Mouse (Mus musculus): ENCODE measurements around the gene Tmem123. TPM values are rescaled to one million over a fixed set of nuclear protein-coding genes. Genes with fewer than 3 reads are reported as not detected.

Gene Tmem123
- total RNA-seq, 2 experiments from 2014 or later: 13.6 to 14.8 TPM

GRCm38 (mm10) chr9:7774538-7774937 lies 10.7 kb downstream of the Tmem123 start:
- no peak for DNase-seq (ENCODE audit: extremely low spot score in 1 of 2, low spot score in 1 of 2)

DNA sequence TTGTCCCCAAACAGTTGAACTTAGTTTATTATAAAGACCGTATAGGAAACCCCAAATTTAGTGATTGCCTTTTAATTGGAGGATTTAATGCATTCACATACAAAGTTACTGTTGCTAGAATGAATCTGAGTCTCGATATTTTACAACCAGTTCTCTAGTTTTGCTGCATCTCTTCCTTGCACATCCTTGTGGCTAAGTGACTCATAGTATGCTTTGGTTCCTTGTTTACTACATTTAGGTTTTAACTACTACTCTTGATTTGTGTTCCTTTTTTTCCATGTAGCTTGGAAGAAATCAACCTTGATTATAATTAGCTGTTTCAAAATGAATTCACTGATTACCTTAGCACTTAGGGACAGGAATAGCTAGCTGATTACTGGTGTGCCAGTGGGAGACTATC lies 11.2 kb downstream of the Tmem123 start:
- no peak for DNase-seq (ENCODE audit: extremely low spot score in 1 of 2, low spot score in 1 of 2)

DNA sequence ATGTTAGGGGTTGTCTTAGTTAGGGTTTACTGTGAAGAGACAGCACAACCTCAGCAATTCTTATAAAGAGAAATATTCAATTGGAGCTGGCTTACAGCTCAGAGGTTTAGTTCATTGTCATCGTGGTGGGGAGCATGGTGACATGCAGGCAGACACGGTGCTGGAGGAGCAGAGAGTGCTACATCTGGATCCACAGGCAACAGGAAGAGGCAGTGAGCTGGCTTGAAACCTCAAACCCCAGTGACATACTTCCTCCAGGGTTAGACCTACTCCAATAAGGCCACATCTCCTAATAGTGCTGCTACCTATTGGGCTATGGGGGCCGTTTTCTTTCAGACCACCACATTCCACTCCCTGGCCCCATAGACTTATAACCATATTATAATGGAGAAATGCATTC lies 12.1 kb downstream of the Tmem123 start:
- DNase-seq (ENCODE audit: extremely low spot score in 1 of 2, low spot score in 1 of 2): no peak

- no peak for DNase-seq (ENCODE audit: extremely low spot score in 1 of 2, low spot score in 1 of 2)
Observed at GRCm38 (mm10) chr9:7776940-7777339, 13.1 kb downstream of the Tmem123 start.

DNA sequence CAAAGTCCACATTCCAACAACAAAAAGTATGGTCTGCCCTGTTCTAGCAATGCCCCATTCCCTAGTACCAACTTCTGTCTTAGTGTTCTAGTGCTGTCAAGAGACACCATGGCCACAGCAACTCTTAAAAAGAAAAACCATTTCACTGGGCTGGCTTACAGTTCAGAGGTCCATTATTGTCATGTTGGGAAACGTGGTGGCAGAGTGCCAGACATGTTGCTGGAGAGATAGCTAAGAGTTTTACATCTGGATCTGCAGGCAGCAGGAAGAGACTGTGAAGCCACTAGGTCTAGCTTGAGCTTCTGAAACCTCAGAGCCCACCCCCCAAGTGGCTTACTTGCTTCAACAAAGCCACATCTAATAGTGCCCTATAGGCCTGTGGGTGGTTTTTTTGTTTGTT lies 13.8 kb downstream of the Tmem123 start:
- no peak for DNase-seq (ENCODE audit: extremely low spot score in 1 of 2, low spot score in 1 of 2)

DNA sequence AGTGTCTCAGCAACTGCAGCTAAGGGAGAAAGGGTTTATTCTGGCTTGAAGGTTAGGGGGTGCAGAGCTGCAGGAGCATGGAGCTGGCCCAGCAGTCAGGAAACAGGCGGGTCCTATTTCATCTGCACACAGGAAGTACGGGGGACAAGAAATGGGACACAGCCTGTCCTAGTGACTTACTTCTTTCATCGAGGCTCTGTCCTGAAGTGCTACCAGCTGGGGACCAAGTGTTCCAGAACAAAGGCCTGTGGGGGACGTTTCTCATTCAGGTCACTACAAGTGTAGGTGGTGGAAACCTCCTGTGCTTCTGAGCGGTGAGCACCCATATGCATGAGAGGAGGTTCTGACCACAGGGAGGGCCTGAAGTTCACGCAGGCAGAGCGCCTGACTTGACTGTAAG lies 14.9 kb downstream of the Tmem123 start:
- DNase-seq (ENCODE audit: extremely low spot score in 1 of 2, low spot score in 1 of 2): no peak

DNA sequence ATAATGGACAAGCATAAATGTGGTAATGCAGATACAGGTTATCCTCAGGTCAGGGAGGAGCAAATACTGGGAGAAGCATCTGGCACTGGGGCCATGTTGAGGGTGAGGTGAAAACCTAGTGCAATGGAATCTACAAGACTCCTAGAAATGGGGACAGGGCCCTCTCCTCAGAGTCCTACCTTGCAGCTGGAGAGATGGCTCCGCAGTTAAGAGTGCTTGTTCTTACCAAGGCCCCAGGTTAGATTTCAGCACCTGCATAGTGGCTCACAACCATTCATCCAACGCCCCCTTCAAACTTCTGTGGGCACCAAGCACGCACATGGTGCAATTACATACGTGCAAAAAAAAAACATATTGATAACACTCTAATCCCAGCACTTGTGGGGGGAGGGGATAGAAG lies 15.9 kb downstream of the Tmem123 start:
- DNase-seq (ENCODE audit: extremely low spot score in 1 of 2, low spot score in 1 of 2): no peak

- DNase-seq (ENCODE audit: extremely low spot score in 1 of 2, low spot score in 1 of 2): no peak
Observed at GRCm38 (mm10) chr9:7780250-7781150, 16.7 kb downstream of the Tmem123 start.

- DNase-seq (ENCODE audit: extremely low spot score in 1 of 2, low spot score in 1 of 2): no peak
Observed at GRCm38 (mm10) chr9:7783823-7784614, 20.2 kb downstream of the Tmem123 start.

- DNase-seq (ENCODE audit: extremely low spot score in 1 of 2, low spot score in 1 of 2): no peak
Observed at GRCm38 (mm10) chr9:7784615-7785012, 20.8 kb downstream of the Tmem123 start.

DNA sequence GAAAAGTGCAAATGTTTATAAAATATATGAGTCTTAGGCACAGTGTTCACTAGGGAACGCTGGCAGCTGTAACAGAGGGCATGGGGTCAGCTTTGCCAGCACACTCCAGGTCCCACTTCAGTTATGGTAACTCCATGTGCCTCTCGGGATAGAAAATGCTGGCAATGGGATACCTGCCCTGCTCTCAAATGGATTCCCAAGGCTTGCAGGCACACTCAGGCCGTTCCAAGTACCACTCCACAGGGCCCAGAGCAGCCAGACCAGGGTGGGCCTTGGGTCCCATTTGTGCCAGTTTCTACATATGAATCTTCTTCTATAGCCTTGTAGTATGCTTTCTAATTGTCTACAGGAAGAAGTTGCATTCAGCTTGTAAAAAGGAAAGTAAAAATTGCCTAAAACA lies 21.6 kb downstream of the Tmem123 start:
- DNase-seq (ENCODE audit: extremely low spot score in 1 of 2, low spot score in 1 of 2): no peak

DNA sequence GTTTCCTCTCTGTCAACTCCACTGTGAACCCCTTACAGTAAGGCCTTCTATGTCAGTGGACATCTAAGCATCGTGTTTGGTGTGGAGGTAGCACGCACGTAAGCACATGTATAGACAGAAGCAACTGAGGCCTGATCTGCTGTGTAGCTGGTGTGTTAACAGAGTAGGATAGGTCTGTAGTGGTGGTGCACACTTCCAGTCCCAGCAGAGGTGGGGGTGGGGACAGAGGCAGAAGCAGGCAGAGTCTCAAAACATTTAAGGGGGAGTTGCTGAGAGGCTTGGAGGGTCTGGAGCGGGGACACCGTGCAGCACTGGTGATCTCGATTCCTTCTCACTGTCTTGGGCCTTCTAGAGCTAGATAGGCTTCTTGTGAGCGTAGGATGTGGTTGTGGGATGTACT lies 22.2 kb downstream of the Tmem123 start:
- DNase-seq (ENCODE audit: extremely low spot score in 1 of 2, low spot score in 1 of 2): no peak

DNA sequence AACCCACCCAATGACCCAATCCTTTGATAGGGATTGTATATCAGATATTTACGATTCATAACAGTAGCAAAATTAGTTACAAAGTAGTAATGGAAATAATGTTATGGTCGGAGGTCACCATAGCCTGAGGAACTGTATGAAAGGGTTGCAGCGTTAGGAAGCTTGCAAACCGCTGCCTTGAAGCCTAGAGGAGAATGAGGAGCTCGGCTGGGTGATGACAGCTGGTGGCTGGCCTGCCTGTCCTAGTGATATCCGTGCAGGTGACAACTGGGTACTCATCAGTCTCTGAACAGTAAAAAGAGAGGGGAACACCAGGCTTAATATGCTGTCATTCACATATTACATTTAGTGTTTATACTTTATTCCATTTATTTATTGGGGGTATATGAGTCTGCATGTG lies 24.6 kb downstream of the Tmem123 start:
- no peak for DNase-seq (ENCODE audit: extremely low spot score in 1 of 2, low spot score in 1 of 2)

DNA sequence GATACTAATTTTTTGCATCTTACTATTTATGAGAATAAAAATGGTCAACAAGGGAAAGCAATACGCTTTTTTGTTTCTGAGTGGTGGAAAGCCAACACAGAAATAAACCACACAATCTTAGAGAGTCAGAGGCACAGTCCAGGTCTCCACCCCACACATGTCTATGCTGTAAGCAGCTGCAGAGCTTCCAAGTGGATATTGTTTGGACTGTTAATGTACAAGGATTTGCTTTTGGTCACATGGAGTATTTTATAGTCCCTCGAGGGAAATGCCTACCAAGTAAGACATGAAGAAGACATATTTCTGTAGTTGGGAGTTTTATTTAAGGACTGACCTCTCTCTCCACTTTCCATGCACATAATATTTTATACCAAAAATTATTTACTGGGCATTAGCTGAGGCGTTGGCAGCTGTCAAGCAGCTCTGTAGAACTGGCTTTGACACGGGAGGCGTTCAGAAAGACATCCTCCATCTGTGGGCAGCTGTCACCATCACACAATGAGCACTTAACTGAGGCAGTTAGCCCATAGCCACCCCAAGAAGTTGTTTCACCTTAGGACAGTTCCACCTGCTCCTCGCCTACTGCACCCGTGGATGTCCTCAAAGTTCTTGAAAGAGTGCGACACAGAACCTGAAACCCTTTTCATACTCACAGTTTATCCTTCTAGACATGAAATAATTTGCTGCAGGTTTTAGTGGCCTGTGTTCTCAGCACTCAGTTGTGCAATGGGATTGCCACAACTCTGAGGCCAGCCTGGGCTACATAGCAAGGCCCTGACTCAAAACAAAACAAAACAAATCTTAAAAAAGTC lies 26.1 kb downstream of the Tmem123 start:
- no peak for DNase-seq (ENCODE audit: extremely low spot score in 1 of 2, low spot score in 1 of 2)

DNA sequence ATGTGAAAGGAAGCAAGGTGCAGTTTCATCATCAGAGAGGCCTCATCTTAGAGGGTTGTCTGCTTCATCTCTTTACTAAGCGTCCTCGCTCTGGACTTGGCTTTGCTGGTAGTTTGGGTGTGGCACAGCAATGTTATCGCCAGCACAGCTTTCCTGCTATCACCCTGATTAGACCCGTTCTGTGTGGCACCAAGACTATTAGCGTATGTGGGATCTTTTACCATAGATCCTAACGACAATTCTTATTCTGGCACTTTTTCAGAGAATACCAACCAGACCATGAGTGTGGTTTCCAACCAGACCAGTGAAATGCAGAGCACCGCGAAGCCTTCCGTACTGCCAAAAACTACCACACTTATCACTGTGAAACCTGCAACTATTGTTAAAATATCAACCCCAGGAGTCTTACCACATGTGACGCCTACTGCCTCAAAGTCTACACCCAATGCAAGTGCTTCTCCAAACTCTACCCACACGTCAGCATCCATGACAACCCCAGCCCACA lies 26.8 kb downstream of the Tmem123 start:
- no peak for DNase-seq (ENCODE audit: extremely low spot score in 1 of 2, low spot score in 1 of 2)

GRCm38 (mm10) chr9:7793561-7793960 lies 29.7 kb downstream of the Tmem123 start:
- no peak for DNase-seq (ENCODE audit: extremely low spot score in 1 of 2, low spot score in 1 of 2)

DNA sequence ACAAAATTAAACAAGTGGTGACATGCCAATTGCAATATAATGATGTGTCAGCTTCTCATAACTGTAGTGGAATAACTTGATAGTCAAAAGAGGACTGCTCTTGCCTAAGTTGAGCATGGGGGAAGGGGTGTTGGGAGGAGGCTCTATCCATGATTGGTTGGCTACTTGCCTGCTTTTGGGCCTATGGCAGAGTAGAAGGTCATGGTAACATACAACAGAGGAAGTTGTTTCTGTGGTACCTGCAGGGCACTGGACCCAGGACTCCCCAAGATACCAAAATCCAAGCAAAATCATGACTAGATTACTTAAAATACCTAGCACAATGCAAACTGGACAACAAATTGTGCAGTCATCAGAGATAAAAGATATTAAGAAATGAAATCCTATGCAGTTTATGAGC lies 31.7 kb downstream of the Tmem123 start:
- no peak for DNase-seq (ENCODE audit: extremely low spot score in 1 of 2, low spot score in 1 of 2)

DNA sequence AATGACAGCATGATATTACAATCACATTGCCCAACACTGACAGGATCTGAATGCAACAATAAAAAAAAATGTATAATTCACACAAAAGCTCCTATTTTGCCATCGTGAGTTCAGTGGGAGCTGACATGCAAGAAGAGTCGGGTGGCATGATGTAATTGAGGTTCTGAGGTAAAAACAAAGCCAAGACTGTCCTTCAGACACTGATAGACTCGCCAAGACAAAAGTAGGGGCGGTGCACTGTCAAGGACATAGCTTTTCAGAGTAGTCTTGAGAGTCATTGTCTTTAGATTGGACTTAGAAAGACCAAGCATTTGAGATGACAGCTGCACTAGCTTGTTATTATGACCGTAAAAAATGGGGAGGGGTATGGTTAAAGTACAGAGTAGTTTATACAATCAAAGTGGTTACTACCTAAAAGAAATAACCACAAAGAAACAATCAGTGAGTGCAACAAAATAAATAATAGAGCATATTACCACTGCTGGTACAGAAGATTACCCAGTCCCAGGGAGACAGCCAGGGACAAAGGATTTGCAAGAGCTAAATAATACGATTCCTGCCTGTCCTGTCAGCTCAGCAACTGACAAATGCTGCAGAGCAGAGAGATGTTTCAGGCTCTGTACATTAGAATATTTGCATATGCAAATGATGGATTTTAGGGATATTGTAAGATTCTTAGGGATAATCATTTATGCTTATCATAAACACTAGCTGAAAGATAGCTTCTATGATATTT lies 32.5 kb downstream of the Tmem123 start:
- DNase-seq (ENCODE audit: extremely low spot score in 1 of 2, low spot score in 1 of 2): no peak

DNA sequence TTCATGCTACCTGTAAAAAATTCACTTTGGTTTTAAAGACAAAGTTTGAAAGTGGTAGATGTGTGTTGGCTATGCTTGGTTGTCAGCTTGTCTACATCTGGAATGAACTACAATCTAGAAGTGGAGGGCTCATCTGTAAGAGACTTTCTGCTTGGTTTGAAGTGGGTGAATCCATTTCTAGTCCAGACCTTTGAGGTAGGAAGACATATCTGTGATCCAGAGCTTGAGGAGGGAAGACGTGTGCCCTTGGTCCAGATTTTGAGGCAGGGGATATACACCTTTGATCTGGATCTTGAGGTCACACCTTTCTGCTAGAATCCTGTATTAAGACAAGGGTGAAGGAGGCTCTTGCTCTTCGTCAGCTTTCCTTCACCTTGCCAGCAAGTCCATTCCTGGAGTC lies 33.7 kb downstream of the Tmem123 start:
- DNase-seq (ENCODE audit: extremely low spot score in 1 of 2, low spot score in 1 of 2): no peak

GRCm38 (mm10) chr9:7798555-7798954 lies 34.7 kb downstream of the Tmem123 start:
- no peak for DNase-seq (ENCODE audit: extremely low spot score in 1 of 2, low spot score in 1 of 2)

Data from layer of hippocampus, postnatal 25 days (tissue).